Mouse (Mus musculus) hindbrain, embryonic 11.5 days (tissue): ENCODE measurements at regions not wholly inside any gene's neighbourhood (a gene's known extent, or its start where the extent isn't known, plus 50 kb on each side); places are given as distances from the start of the nearest gene placed in this dataset.

Experiments
- ATAC-seq: fragments of 200-750 bp; cut with Nextera tagmentation; 2 replicates; pipeline ENCODE4 v1.8.0; 2017; ENCODE audit warnings: mild to moderate bottlenecking, moderate TSS enrichment, moderate library complexity; ENCODE audit not compliant: low FRiP score
- DNase-seq: peaks from one replicate; pipeline ENCODE4 v3.0.0-alpha.2; 2015; ENCODE audit warnings: low spot score
- H3K27ac ChIP-seq: fragments of 300-500 bp; sonication (generic); 2 replicates; pipeline ENCODE4 v1.5.1; 2014; ENCODE audit warnings: mild to moderate bottlenecking, low read depth, low read length
- H3K27me3 ChIP-seq: fragments of 300-500 bp; sonication (generic); 2 replicates; pipeline ENCODE4 v1.6.1; 2014; ENCODE audit warnings: mild to moderate bottlenecking, low read length, moderate library complexity, mixed read lengths; ENCODE audit not compliant: control insufficient read depth, insufficient read depth
- H3K36me3 ChIP-seq: fragments of 300-500 bp; sonication (generic); 2 replicates; pipeline ENCODE4 v1.6.1; 2014; ENCODE audit warnings: mild to moderate bottlenecking, low read length, moderate library complexity, mixed read lengths; ENCODE audit not compliant: control insufficient read depth, insufficient read depth
- H3K4me1 ChIP-seq: fragments of 300-500 bp; sonication (generic); replicated peaks from 2 replicates; pipeline ENCODE4 v1.6.1; 2014; ENCODE audit warnings: low read length, mixed read lengths; ENCODE audit not compliant: control insufficient read depth, insufficient read depth
- H3K4me2 ChIP-seq: fragments of 300-500 bp; sonication (generic); replicated peaks from 2 replicates; pipeline ENCODE4 v1.6.1; 2014; ENCODE audit warnings: mild to moderate bottlenecking, low read depth, low read length
- H3K4me3 ChIP-seq: fragments of 300-500 bp; sonication (generic); 2 replicates; pipeline ENCODE4 v1.5.1; 2014; ENCODE audit warnings: low read depth, low read length
- H3K9ac ChIP-seq: fragments of 300-500 bp; sonication (generic); 2 replicates; pipeline ENCODE4 v1.6.1; 2014; ENCODE audit warnings: low read depth, low read length
- H3K9me3 ChIP-seq: fragments of 300-500 bp; sonication (generic); 2 replicates; pipeline ENCODE4 v1.6.1; 2016; ENCODE audit warnings: low read length; ENCODE audit not compliant: control insufficient read depth
- WGBS: fragments of 180-500 bp; shearing (Covaris S2); extraction: QIAGEN DNeasy Blood & Tissue Kit; methylation state at CpG from one replicate; pipeline ENCODE4 v1.1.7; 2014; 5-methylcytosine and 5-hydroxymethylcytosine counted together

- H3K4me3 ChIP-seq = no peak overlapping the region
- H3K9me3 ChIP-seq = no peaks in the 10 kb centered on the region
- H3K9ac ChIP-seq = no peak overlapping the region
- DNase-seq = peak; percentile 61
- H3K4me1 ChIP-seq = 0 out of 2 replicates have a peak, but pooled peaks cover 2% of the 10 kb centered on the region
- H3K36me3 ChIP-seq = no peaks in the 10 kb centered on the region
- H3K27ac ChIP-seq = no peak overlapping the region
- no peak overlapping the region for H3K4me2 ChIP-seq
- H3K27me3 ChIP-seq = no peaks in the 10 kb centered on the region
- ATAC-seq = no peak
- 4% methylated on average over 2 of the region's 2 CpGs for WGBS
Observed at GRCm38 (mm10) chr13:57278580-57278979, 382.8 kb upstream of the Trpc7 start.

DNA sequence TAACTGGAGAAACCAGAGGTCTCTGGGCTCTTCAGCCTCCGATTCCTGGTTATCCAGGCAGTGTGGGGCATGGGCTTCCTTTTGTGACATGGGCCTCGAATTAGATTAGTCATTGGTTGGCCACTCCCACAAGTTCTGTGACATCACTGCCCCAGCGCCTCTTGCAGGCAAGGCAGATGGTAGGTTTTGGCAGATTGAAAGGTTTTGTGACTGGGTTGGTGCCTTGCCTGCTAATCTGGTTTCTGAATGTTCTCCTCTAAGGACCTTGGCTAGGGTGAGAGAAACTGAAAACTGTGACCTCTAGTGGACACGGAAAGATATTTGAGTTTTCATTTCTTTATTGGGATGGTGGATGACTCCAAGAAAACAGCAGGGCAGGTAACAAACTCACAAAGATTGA, 381.3 kb upstream of the Trpc7 start:
- DNase-seq = peak; percentile 36
- H3K27ac ChIP-seq = no peak overlapping the region

GRCm38 (mm10) chr13:57275871-57276270, 380.1 kb upstream of the Trpc7 start:
- no peak overlapping the region for H3K4me2 ChIP-seq
- ATAC-seq = no peak
- H3K9ac ChIP-seq = no peak overlapping the region
- no peaks in the 10 kb centered on the region for H3K9me3 ChIP-seq
- 87% methylated on average over 11 of the region's 11 CpGs for WGBS
- H3K36me3 ChIP-seq = no peaks in the 10 kb centered on the region
- H3K27ac ChIP-seq = no peak overlapping the region
- H3K4me1 ChIP-seq = no peaks in the 10 kb centered on the region
- no peak for DNase-seq
- H3K4me3 ChIP-seq = no peak overlapping the region
- H3K27me3 ChIP-seq = no peaks in the 10 kb centered on the region

More for the DNA sequence above, 381.3 kb upstream of the Trpc7 start:
- no peak for ATAC-seq
- Histone ChIP-seq H3K4me3 (no peak overlapping the region), H3K36me3 (no peaks in the 10 kb centered on the region), H3K9me3 (no peaks in the 10 kb centered on the region), H3K4me2 (no peak overlapping the region), H3K4me1 (no peaks in the 10 kb centered on the region), H3K27me3 (no peaks in the 10 kb centered on the region), H3K9ac (no peak overlapping the region)
- WGBS = 47% methylated on average over 4 of the region's 4 CpGs

GRCm38 (mm10) chr13:57273593-57273992, 377.8 kb upstream of the Trpc7 start:
- Histone ChIP-seq H3K4me3 (no peak overlapping the region), H3K36me3 (no peaks in the 10 kb centered on the region), H3K27ac (no peak overlapping the region), H3K9ac (no peak overlapping the region), H3K4me1 (no peaks in the 10 kb centered on the region), H3K4me2 (no peak overlapping the region), H3K9me3 (no peaks in the 10 kb centered on the region), H3K27me3 (no peaks in the 10 kb centered on the region)
- WGBS = 30% methylated on average over 3 of the region's 3 CpGs
- ATAC-seq (no peak), DNase-seq (peak; percentile 9)

DNA sequence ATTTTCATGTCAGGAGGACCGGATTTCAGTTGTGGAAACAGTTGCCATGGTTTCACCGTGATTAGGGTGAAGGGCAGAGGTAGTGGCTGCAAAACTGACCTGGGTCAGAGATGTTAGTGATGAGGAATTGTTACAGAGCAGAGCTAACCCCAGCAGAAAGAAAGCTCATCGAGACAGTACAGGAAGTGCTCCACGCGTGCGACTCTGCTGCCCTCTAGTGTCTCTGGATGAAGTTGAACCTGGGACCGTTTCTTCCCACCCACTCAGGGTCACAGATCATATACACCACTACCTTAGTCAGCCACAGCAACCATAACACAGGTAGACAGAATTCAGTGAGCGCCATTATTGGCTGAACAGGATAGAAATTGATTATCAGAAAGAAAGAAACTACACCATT, 373.8 kb upstream of the Trpc7 start:
- Histone ChIP-seq H3K9ac (no peak overlapping the region), H3K27me3 (no peaks in the 10 kb centered on the region), H3K27ac (no peak overlapping the region), H3K4me1 (no peaks in the 10 kb centered on the region), H3K4me3 (no peak overlapping the region), H3K36me3 (no peaks in the 10 kb centered on the region), H3K4me2 (no peak overlapping the region), H3K9me3 (no peaks in the 10 kb centered on the region)
- ATAC-seq (0 out of 2 replicates have a peak, but pooled peaks have one; percentile 38), DNase-seq (peak; percentile 84)
- 15% methylated on average over 8 of the region's 8 CpGs for WGBS

DNA sequence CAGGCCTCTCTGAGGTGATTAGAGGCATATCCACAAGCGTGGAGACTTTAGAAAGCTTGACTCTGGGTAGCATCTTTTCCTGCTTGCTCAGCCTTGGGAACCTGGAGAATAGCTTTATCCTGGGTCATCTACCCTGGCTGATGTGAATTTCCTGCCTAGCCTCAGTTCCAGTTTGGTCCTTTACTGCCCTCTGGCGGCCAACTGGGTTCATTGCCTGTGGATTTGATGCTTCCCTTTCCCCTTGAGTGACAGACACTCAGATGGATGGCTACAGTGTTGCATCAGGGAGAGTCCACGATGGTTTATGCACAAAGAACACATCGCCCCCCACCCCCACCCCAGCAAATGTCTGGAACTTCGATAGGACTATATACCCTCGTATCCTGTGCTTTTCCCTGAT, 364.1 kb upstream of the Trpc7 start:
- ATAC-seq = no peak
- no peak overlapping the region for H3K27ac ChIP-seq
- H3K27me3 ChIP-seq = no peaks in the 10 kb centered on the region
- WGBS = 8% methylated on average over 6 of the region's 6 CpGs
- peak; percentile 91 for DNase-seq
- no peaks in the 10 kb centered on the region for H3K9me3 ChIP-seq
- H3K36me3 ChIP-seq = no peaks in the 10 kb centered on the region
- H3K4me2 ChIP-seq = no peak overlapping the region
- no peak overlapping the region for H3K4me3 ChIP-seq
- H3K4me1 ChIP-seq = no peaks in the 10 kb centered on the region
- H3K9ac ChIP-seq = no peak overlapping the region

DNA sequence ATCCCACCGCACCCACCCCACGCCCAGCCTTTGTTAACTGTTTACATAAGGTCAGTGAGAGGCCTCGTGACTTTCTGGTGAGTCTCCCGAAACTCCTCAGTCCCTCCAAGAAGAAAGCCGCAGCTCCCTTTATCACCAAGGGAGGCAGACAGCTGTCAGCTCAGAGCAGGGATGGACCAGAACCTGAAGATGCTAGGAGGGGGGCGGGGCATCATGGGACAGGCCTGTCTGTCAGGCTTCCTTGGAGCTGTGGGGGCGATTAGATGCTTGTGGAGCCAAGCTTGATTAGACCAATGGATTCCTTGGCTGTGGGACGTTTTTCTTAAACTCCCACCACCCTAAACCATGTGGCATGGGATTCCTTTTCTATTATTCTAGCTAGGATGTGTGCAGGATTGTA, 363.7 kb upstream of the Trpc7 start:
- Histone ChIP-seq H3K4me1 (no peaks in the 10 kb centered on the region), H3K4me2 (no peak overlapping the region), H3K36me3 (no peaks in the 10 kb centered on the region), H3K27ac (no peak overlapping the region), H3K9ac (no peak overlapping the region), H3K27me3 (no peaks in the 10 kb centered on the region), H3K4me3 (no peak overlapping the region), H3K9me3 (no peaks in the 10 kb centered on the region)
- ATAC-seq (no peak), DNase-seq (no peak)
- WGBS = 69% methylated on average over 8 of the region's 8 CpGs

- Histone ChIP-seq H3K36me3 (no peaks in the 10 kb centered on the region), H3K9me3 (no peaks in the 10 kb centered on the region), H3K4me2 (no peak overlapping the region), H3K4me1 (no peaks in the 10 kb centered on the region), H3K9ac (no peak overlapping the region), H3K4me3 (no peak overlapping the region), H3K27ac (no peak overlapping the region), H3K27me3 (no peaks in the 10 kb centered on the region)
- no peak for ATAC-seq
- WGBS = 92% methylated on average over 11 of the region's 11 CpGs
- no peak for DNase-seq
Observed at GRCm38 (mm10) chr13:57255920-57256319, 360.1 kb upstream of the Trpc7 start.

- Histone ChIP-seq H3K36me3 (no peaks in the 10 kb centered on the region), H3K9ac (no peak overlapping the region), H3K9me3 (no peaks in the 10 kb centered on the region), H3K27me3 (no peaks in the 10 kb centered on the region), H3K4me1 (no peaks in the 10 kb centered on the region), H3K4me3 (no peak overlapping the region), H3K4me2 (no peak overlapping the region), H3K27ac (no peak overlapping the region)
- no peak for DNase-seq
- ATAC-seq = no peak
- WGBS = 87% methylated on average over 5 of the region's 5 CpGs
Observed at GRCm38 (mm10) chr13:57249851-57250250, 354.1 kb upstream of the Trpc7 start.
